Mouse (Mus musculus) stomach, postnatal 0 days (tissue): Measurements from ENCODE around the gene Mgrn1. TPM values are rescaled to one million over a fixed set of nuclear protein-coding genes. Genes with fewer than 3 reads are reported as not detected.

Experiments used
- ATAC-seq: fragments of 200-750 bp; cut with Nextera tagmentation; 2 replicates; pipeline ENCODE4 v1.8.0; 2017; ENCODE audit not compliant: low FRiP score, low TSS enrichment
- DNase-seq: peaks from one replicate; pipeline ENCODE4 v3.0.0-alpha.2; 2016; ENCODE audit warnings: low spot score
- H3K27ac ChIP-seq: fragments of 300-500 bp; sonication (generic); replicated peaks from 2 replicates; pipeline ENCODE4 v1.5.1; 2014; ENCODE audit warnings: mild to moderate bottlenecking, control low read depth
- H3K27me3 ChIP-seq: fragments of 300-500 bp; sonication (generic); 2 replicates; pipeline ENCODE4 v1.6.1; 2014; ENCODE audit warnings: low read length; ENCODE audit not compliant: control insufficient read depth, insufficient read depth
- H3K36me3 ChIP-seq: fragments of 300-500 bp; sonication (generic); 2 replicates; pipeline ENCODE4 v1.6.1; 2014; ENCODE audit warnings: low read length, mixed read lengths; ENCODE audit not compliant: control insufficient read depth, insufficient read depth
- H3K4me1 ChIP-seq: fragments of 300-500 bp; sonication (generic); replicated peaks from 2 replicates; pipeline ENCODE4 v1.6.1; 2014; ENCODE audit warnings: antibody characterized with exemption; ENCODE audit not compliant: control insufficient read depth, insufficient read depth
- H3K4me2 ChIP-seq: fragments of 300-500 bp; sonication (generic); replicated peaks from 2 replicates; pipeline ENCODE4 v1.6.1; 2014; ENCODE audit warnings: low read depth, mild to moderate bottlenecking, control low read depth, moderate library complexity
- H3K4me3 ChIP-seq: fragments of 300-500 bp; sonication (generic); 2 replicates; pipeline ENCODE4 v1.5.1; 2014; ENCODE audit warnings: low read depth, low read length, control low read depth
- H3K9ac ChIP-seq: fragments of 300-500 bp; sonication (generic); 2 replicates; pipeline ENCODE4 v1.6.1; 2014; ENCODE audit warnings: mild to moderate bottlenecking, low read length, control low read depth, mixed read lengths
- H3K9me3 ChIP-seq: fragments of 300-500 bp; sonication (generic); 2 replicates; pipeline ENCODE4 v1.6.1; 2016; ENCODE audit warnings: low read length; ENCODE audit not compliant: control insufficient read depth
- CTCF ChIP-seq: IDR thresholded peaks from 2 replicates; pipeline ENCODE4 v1.5.1; 2016; ENCODE audit warnings: antibody characterized with exemption, low read depth, mild to moderate bottlenecking, moderate library complexity
- EP300 ChIP-seq: optimal IDR thresholded peaks from 2 replicates; pipeline ENCODE3; 2016; ENCODE audit warnings: antibody characterized with exemption
- WGBS: fragments of 180-500 bp; shearing (Covaris S2); extraction: QIAGEN DNeasy Blood & Tissue Kit; methylation state at CpG from one replicate; pipeline ENCODE4 v1.1.7; 2014; 5-methylcytosine and 5-hydroxymethylcytosine counted together
- polyA plus RNA-seq: library from polyadenylated mRNA; unstranded; fragments of >200 nt; fragmentation: Nextera tagmentation; extraction: Ambion mirVana; gene quantifications from 2 replicates; pipeline ENCODE4 v1.2.1, GENCODE M21; 2015

The Mgrn1 gene
- polyA plus RNA-seq, 1 experiment from 2014 or later: 43.0 TPM

DNA sequence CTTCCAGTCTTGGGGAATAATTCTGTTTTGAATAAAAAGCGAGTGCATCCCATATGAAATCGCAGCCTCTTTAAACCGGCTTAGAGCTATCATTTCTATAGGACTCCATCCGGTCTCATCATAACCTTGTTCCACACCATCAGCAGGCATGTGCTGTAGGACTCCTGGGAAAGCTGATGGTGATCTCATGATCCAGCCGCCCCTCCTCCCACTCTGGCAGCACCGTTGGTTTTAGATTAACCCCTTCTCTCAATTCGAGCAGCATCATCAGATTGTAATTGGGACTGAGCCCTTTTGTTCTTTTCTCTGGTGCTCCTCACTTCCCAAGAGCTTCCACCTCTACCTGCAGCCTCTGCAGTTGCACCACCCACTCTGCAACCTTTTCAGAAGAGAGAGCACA, 15.1 kb downstream of the Mgrn1 start:
- ATAC-seq (no peak), DNase-seq (no peak)
- 62% methylated on average over 7 of the region's 7 CpGs for WGBS
- no peaks in the 10 kb centered on the region for H3K27me3 ChIP-seq
- no peaks in the 10 kb centered on the region for H3K4me1 ChIP-seq
- no peak overlapping the region for H3K27ac ChIP-seq
- H3K9me3 ChIP-seq: no peaks in the 10 kb centered on the region
- H3K4me2 ChIP-seq: no peak overlapping the region
- H3K9ac ChIP-seq: no peak overlapping the region
- TF ChIP-seq EP300 (no peak), CTCF (no peak)
- H3K36me3 ChIP-seq: no peaks in the 10 kb centered on the region
- no peak overlapping the region for H3K4me3 ChIP-seq

DNA sequence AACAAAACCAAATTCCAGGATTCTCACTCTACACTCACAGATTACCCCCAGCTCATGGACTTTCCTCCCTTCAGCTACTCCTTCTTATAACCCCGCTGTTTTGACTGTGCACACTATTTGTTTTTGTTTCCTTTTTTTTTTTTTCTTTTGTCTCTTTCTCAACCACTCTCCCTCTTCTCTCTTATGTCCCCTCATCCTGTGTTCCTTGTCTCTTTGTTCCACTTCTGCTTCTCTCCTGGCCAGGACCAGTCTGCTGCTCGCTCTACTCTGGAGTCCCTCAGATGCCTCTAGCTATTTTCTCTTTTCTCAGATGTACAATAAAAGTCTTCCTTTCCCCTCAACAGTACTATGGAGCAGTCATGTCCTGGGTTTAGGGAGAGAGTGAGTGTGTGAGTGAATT, 16.3 kb downstream of the Mgrn1 start:
- TF ChIP-seq EP300: no peak
- TF ChIP-seq CTCF: no peak
- no peaks in the 10 kb centered on the region for H3K27me3 ChIP-seq
- H3K4me3 ChIP-seq: no peak overlapping the region
- H3K36me3 ChIP-seq: 0 out of 2 replicates have a peak, but pooled peaks cover 1% of the 10 kb centered on the region
- no peak overlapping the region for H3K4me2 ChIP-seq
- no peaks in the 10 kb centered on the region for H3K4me1 ChIP-seq
- no peak for ATAC-seq
- DNase-seq: no peak
- H3K9me3 ChIP-seq: no peaks in the 10 kb centered on the region
- no peak overlapping the region for H3K9ac ChIP-seq
- H3K27ac ChIP-seq: no peak overlapping the region
- WGBS: 86% methylated on average over 2 of the region's 2 CpGs

DNA sequence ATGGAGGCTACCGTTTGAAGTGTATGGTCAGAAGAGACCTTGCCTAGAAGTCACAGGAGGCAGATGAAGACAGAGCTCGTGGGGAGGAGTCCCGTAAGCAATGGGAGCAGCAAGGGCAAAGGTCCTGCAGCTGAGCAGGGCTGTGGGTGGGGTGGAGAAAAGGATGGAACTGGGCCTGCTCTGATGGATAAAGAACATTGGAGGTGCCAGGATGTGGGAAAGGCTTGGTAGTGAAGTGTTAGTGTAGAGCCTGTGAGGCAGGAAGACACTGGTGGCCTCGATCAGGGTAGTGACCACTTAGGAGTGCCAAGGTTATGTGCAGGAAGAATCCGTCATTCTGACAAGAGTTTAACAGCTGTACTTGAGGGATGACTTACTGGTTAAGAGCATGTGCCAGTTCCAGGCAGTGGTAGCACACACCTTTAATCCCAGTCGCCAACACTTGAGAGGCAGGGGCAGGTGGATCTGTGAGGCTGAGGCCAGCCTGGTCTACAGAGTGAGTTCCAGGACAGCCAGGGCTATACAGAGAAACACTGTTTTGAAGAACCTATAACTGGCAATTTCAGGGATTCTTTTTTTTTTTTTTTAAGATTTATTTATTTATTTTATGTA, 17.5 kb downstream of the Mgrn1 start:
- Histone ChIP-seq H3K36me3 (0 out of 2 replicates have a peak, but pooled peaks cover 3% of the 10 kb centered on the region), H3K4me3 (no peak overlapping the region), H3K9ac (no peak overlapping the region), H3K27ac (no peak overlapping the region), H3K9me3 (no peaks in the 10 kb centered on the region), H3K4me2 (no peak overlapping the region), H3K27me3 (no peaks in the 10 kb centered on the region), H3K4me1 (no peaks in the 10 kb centered on the region)
- ATAC-seq (no peak), DNase-seq (no peak)
- 56% methylated on average over 6 of the region's 6 CpGs for WGBS
- TF ChIP-seq CTCF (no peak), EP300 (no peak)

DNA sequence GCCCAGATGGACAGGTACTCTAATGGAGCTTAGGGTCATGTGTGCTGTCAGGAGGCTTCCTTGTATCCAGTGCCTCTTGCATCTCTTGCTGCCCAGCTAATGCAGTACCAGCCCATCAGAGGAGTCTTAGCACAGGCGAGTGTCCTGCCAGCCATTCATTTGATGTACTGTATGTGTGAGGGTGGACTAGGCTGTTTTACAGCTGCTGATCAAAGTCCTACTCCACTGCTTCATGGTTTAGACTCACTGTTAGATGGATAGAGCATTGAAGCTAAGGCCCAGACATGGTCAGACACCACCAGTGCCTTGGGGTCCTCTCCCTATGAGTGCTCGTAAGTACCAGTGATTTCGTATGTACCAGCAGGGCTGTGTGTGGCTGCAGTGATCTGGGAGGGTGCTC, 18.8 kb downstream of the Mgrn1 start:
- H3K36me3 ChIP-seq: 0 out of 2 replicates have a peak, but pooled peaks cover 5% of the 10 kb centered on the region
- no peaks in the 10 kb centered on the region for H3K27me3 ChIP-seq
- TF ChIP-seq CTCF (no peak), EP300 (no peak)
- no peak overlapping the region for H3K27ac ChIP-seq
- H3K9ac ChIP-seq: no peak overlapping the region
- H3K4me2 ChIP-seq: no peak overlapping the region
- no peak overlapping the region for H3K4me3 ChIP-seq
- H3K9me3 ChIP-seq: no peaks in the 10 kb centered on the region
- ATAC-seq (no peak), DNase-seq (no peak)
- no peaks in the 10 kb centered on the region for H3K4me1 ChIP-seq
- WGBS: 91% methylated on average over 3 of the region's 3 CpGs

DNA sequence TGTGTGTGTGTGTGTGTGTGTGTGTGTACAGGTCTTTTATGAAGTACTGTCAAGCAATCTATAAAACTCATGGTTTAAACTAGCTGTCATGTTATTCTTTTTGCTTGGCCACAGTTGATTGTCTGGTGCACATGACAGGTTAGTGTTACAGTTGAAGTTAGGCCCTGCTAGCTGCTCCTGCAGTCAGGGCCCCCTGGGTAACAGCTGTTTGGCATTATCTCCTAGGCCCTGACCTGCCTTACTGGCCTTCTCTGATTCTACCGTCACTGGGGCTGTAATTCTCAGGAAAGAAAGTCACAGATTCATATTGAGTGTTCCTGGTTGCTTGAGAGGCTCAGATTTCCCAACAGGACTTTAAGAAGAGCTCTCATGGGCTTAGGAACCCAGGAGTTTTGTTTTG, 19.5 kb downstream of the Mgrn1 start:
- no peaks in the 10 kb centered on the region for H3K9me3 ChIP-seq

DNA sequence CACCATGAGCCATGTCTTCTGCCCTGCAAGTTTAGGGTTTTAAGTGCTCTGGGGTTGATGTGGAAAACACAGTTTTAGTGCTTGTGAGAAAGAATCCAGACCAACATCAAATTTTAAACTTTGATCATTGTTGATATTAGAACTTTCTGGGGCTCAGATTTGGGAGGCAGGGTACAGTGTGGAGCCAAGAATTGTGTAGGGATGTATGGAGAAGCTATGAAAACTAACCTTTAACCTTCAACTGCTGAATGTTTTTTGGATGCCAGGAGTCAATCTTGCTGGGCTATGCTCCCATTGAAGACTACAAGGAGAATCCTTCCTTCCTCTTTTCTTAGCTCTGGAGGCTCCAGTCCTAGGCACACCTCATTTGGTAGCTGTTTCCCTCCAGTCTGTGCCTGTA, 20.5 kb downstream of the Mgrn1 start:
- no peaks in the 10 kb centered on the region for H3K9me3 ChIP-seq
- no peaks in the 10 kb centered on the region for H3K4me1 ChIP-seq
- no peak for DNase-seq
- no peak overlapping the region for H3K4me3 ChIP-seq
- no peak for ATAC-seq
- H3K4me2 ChIP-seq: no peak overlapping the region
- TF ChIP-seq EP300 (no peak), CTCF (no peak)
- no peak overlapping the region for H3K27ac ChIP-seq
- no peaks in the 10 kb centered on the region for H3K27me3 ChIP-seq
- no peak overlapping the region for H3K9ac ChIP-seq
- H3K36me3 ChIP-seq: peaks cover 10% of the 10 kb centered on the region

More for the DNA sequence above, 19.5 kb downstream of the Mgrn1 start:
- WGBS: 26% methylated on average over 1 of the region's 1 CpGs
- no peak for TF ChIP-seq EP300
- no peak for TF ChIP-seq CTCF
- no peak overlapping the region for H3K4me3 ChIP-seq
- no peak for DNase-seq
- H3K4me2 ChIP-seq: no peak overlapping the region
- 0 out of 2 replicates have a peak, but pooled peaks cover 5% of the 10 kb centered on the region for H3K36me3 ChIP-seq
- no peak overlapping the region for H3K27ac ChIP-seq
- no peaks in the 10 kb centered on the region for H3K4me1 ChIP-seq
- no peak overlapping the region for H3K9ac ChIP-seq
- no peaks in the 10 kb centered on the region for H3K27me3 ChIP-seq
- no peak for ATAC-seq
